Mouse (Mus musculus) right cerebral cortex, postnatal 14 days (tissue): ENCODE data around the gene Pdzd2.

Experiments
- DNase-seq: peaks from one replicate; pipeline ENCODE4 v3.0.0; 2022

Pdzd2 gene

DNA sequence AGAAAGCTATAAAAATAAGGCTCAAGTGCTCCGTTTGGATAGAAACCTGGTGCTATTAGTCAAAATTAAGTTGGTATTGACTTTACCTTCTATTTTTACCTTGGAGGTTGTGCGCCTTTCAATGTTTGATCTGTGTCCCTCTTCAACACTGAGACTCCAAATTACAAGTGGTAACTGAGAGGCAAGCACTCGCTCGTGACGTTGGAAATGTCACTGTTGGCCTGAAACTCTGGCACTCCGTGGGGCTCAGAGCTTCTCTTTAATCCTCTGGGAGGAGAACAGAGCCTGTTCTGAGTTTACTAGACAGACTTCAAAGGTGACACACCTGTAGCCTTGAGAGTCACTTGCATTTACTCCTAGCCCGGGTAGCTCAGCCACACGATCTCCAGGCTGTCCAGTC, 120.5 kb downstream of the Pdzd2 start:
- DNase-seq = no peak

DNA sequence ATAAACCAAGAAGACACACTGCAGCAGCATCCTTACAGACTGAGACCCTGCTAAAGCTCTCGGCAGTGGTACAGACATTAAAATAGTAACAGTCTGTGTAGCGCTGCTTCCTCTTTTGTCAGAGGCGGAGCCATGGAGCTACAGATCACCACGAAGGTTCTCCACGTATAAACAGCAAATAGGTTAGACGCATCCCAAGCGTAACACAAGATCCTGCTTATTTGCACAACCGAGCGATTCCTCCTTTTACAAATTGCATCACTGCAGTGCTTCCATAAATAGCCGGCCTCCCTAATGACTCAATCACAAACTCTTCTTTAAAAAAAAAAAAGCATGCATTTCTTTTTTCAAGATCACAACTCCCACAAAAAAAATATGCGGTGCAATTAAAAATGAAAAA, 122.1 kb downstream of the Pdzd2 start:
- DNase-seq = no peak

DNA sequence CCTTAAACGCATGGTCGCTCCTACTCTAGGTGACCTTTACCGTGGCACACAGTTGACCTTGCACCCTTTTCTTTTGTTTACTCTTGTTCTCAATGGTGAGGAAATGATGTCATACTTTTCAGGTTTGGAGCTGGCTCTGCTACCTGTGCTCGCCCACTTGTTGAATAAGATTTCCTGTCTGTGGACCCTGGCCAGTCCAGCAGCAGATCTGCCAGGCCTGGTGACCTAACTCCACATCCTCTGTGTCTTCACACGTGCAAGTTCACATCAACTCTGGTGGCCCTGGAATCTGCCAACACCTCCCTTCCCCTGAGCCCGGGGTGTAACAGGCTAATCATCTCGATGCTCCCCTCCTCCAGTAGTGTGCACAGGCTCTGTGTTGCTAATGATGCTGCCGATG, 122.5 kb downstream of the Pdzd2 start:
- DNase-seq = no peak

DNA sequence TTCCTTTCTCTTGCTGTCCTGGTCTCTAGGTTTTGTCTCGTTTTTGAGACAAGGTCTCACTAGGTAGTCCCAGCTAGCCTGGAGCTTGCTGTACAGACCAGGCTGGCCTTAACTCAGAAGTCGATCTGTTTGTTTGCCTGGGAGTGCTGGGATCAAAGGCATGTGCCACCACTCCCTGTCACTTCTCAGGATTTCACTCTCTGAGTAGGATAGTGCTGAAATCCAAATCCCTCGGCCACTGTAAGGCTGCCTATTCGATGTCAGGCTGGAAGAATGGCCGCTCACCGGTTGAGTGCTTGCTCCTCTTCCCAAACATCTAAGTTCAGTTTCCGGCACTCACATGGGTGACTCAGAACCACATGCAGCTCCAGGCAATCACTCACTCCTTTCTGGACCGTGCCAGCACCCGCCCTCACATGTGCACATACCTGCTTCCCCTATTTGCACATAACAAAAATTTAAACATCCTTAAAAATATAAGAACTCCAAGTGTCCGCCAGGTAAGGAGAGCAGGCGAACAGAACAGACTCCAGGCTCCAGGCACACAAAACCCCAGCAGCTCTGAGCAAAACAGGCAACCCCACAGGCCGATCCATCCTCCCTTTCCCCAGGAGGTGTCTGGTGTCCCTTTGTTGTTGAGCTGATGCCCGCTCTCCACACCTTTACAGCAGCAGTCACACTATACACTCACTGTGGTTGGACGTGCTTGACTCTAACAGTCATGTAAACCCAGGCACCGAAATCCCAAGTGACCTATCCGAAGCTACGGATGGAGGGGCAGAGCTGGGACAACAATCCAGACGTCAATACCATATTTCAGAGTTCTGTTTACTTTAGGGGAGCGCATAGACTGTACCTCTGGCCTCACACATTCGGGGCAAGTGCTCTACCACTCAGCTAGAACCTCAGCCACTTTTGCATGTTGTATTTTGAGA, 124.5 kb downstream of the Pdzd2 start:
- DNase-seq = no peak

DNA sequence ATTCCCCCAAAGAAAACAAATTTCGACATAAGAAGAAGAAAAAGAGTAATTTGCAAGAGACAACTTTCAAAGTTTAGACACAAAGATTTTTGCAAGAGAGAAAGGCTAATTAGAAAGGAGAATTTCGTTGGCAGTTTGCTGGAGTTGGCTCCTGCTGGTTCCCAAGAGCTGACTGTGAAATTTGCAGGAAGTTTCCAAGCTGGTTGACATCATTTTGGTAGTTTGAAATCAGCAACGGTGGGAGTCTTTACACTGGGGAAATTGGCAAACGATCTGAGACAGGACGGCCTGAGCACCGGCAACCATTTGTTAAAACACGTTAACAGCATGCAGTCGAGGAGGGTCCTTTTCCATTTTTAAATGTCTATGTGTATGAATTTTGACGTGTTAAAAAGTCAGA, 125.7 kb downstream of the Pdzd2 start:
- no peak for DNase-seq

DNA sequence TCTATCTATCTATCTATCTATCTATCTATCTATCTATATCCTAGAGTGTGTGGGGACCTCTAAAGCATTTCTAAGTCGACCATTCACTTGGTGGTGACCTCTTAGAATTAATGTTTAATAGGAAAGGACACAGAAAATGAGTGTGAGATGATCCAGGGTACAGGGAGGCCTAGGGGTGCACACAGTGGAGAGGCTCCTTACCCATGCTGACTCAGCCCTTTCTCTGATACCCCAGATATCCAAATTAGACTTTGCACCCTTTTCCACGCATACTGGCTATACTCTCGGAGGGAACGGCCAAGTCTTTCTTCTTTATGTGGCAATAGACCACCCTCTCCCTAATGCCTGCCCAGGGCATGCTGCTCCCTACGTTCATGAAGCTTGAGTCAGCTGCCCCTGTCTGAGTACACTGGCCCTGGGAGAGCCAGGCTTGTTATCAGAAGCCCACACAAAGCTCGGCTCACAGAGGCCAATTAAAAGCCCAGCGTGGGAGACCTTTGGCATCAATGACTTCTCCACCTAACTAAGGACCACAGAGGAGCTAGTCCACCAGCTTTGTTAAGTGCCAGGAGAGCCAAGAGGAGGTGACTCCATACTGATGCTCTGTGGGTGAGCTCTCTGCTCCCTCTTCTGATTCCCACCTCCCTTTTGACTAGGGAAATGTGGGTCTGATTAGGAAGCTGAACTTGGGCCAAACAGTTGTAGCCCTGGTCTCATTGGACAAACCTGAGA, 126.6 kb downstream of the Pdzd2 start:
- no peak for DNase-seq

DNA sequence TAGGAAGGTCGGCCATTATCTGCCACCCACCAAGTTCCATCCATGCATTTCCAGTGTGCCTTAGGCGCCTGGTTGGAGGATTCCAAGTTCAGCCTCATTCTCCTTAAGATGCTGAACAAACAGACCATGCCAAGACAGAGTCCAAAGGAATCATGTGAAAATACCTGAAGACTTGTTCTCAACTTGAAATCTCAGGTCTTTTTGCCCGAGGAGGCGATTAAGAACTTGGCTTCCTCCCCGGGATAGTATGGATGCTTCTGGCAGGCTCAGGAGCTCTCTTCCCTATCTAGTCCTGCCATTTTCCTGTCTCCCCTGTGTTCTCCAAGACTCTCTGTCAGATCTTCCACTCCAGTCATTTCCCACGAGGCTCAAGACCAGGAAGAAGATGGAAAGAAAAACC, 131.6 kb downstream of the Pdzd2 start:
- DNase-seq = no peak

DNA sequence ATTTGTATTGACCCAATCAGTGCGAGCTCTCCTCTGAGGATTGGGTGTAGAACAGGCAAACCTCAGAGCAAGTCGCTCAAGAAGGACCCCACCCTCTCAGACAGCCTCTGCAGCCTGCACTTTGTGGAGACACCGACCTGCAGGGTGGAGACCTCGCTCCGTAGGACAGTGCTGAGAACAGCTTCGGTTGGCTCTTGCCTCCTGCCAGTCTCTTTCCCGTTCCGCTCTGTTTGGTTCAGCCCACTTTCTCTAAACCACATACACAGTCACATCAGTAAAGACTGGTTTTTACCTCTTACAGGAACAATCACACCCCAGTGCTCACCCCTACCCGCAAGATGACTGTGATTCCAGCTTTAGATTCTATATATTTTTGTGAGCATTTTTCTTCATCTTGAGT, 133.4 kb downstream of the Pdzd2 start:
- DNase-seq = no peak

DNA sequence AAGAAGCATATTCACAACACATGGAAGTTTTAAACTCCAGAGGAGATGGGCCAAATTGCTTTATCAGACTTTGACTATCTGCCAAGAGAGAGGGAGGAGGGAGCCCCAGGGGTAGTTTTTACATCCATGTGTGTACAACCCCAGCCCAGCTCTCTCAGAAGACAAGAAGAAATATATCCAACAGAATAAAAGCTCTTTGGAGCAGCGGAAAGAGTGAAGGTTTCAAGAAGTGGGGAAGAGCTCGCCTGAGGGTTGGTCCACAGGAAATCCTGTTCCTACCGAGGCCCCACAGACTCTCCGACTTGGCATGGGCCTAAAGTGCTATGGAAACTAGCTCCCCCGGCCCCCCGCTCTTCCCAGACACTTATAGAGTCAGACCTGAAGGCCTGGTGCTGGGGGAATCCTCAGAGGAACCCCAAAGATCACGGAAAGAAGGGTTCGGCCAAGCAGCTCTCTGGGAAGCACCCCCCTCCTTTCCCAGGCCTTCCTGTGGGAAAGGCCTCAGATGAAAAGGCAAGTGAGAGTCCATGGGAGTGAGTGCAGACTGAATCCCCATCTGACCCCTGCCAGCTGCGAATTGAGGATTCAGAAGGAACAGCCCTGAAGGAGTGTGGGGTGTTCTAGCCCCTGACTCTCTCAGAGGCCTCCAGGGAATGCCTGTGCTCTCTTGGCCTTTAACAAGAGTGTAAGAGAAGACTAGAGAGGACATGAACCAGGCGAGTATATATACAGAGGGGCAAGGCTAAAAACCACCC, 134.3 kb downstream of the Pdzd2 start:
- no peak for DNase-seq

DNA sequence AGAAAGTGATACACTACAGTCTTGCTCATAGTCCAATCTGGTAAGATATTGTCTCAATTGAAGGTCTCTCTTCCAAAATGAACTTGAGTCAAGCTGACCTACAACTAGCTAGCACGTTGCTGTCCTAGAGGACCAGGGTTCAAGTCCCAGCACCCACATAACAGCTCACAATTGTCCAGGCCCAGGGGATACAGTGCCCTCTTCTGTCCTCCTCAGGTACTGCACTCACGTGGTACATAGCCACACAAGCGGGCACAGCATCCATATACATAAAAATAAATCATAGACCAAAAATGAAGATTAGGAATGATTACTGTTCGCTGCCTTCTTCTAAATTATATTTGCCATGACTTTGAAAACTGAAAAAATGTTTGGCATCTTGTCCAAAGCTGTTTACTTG, 136.1 kb downstream of the Pdzd2 start:
- DNase-seq = no peak

DNA sequence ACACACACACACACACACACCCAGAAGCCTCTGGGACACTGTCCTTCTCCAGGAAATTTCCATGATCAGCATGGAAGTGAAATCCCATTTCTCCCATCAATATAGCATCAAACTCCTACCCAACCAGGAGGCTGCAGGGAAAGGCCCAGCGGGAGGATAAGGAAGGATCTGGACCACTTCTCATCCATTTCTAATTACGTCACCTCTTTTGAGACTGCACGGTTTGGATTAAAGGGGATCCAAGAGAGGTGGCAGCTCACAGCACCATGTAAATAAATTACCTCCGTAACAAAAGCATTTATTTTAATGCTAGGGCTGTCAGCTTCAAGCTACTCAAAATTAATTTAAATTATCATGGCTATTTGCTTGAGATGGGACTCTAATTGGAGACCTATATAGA, 146.6 kb downstream of the Pdzd2 start:
- no peak for DNase-seq

DNA sequence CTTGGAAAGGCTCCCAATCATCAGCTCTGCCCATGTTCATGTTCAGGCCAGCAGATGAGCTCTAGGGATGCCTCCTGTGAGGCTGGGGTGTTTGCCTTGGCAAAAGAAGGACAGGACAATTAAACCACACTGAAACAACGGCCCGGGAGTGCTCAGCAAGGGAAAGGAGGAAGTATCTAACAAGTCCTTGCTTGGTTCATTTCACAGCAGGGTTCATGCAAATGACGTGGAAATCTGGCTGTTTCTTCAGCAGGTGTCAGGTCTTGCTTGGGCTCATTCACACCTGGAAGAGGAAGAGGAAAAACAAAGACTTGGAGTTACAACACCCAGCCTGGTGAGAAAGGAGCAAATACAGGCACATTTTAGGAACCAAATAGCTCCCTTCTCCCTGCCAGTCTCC, 147.1 kb downstream of the Pdzd2 start:
- no peak for DNase-seq

DNA sequence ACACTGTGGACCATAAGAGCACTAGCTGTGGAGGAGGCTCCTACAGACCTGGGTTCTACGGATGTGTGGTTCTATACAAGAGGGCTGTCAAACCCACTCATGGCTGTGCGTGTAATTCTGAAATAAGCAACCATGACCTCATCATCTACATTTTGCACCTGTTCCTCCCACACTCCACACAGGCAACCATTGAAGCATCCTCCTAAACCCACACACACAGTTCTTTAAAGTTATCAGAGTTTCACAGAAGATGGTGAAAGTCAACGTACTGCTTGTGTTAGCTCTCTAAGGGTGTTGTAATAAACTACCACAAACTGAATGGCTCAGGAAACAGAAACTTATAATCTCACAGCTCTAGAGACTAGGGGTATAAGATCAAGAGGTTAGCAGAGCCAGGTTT, 151.1 kb downstream of the Pdzd2 start:
- no peak for DNase-seq

DNA sequence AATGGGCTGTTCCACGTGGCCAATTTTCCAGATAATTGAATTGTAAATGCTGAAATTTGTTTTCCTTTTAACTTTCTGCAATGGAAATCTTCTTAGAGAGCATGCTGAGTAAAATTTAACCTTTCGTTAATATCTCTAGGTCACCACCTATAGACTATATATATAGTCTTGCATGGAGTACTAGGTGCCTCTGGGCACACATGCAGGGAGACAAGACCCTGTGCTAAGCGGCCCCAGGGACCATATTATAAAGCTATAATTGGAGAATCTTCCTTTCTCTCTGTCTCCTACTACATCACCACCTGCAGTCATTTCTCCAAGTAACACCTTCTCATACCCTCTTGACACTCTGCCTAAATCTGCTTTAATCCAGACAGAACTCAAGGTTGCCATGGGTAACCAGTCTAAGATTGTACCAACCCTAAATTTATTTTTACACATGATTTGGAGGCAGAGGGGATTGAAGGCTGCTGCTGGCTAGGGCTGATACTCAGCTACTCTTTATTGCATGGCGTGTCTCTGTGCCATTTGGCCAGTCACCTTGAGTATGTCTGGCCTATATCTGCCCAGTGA, 152.8 kb downstream of the Pdzd2 start:
- no peak for DNase-seq

DNA sequence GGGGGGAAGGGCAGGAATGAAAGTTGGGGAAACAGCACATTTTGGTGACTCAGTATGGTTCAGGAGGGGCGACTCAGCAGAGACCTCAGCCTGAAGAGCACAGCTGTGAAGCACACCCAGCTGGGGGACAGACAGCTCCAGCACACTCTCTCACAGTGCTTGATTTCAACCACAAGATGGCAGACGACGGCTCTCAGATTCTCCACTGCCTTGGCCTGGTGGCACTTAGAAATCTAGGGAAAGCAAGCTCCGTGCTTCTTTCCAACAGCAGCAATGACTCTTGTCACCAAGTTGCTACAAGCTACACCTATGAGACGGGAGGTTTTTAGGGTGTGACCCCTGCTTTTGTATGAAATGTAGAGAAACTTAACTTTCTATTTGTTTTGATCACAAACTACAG, 153.6 kb downstream of the Pdzd2 start:
- DNase-seq = peak; percentile 69

DNA sequence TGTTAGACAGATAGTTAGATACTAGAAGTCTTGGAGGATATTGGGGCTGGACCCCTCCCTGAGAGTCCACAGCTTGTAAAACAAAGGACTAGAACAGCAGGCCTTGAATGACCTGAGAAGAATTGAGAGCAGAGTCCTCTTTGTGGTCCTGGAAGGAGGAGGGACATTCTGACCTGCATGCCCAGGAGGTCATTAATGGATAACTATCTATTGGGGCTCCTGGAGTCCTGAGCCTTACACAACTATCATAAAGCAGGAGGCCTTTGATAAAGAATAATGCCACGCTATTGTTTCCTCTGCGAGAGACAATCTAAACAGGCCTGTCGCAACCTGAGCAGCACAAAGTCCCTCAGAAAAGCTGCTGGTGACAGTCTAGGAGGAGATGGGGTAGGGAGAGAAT, 156.7 kb downstream of the Pdzd2 start:
- DNase-seq = no peak

DNA sequence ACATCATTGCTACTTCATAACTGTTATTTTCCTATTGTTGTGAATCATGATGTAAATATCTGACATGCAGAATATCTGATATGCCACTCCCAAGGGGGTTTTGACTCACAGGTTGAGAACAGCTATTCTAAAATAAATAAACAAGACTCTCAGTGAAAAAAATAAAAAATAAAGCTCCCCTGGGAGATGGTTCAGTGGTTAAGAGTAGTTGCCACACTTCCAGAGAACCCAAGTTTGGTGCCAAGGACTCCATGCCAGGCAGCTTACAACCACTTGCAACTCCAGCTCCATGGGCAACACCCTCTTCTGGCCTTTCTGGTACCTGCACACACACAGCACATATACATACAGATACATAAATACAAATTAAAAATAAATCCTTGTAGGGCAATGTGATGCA, 157.3 kb downstream of the Pdzd2 start:
- DNase-seq = no peak

DNA sequence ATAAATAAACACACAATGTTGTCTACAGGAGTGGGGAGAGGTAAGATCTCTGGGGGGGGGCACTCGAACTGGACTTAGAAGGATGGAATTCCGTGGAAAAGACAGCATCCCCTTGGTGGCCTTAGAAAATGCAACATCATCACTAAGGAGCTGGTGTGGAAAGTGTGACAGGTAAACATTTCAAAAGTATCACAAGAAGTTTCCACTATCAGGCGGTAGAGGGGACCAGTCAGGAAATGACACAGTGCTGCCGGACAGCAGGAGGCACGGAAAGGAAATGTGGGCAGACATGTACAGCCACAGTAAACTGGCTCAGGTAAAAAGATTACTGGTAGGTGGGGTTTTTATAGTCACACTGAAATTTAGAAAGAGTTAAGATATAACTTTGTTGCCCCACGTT, 160.5 kb downstream of the Pdzd2 start:
- no peak for DNase-seq

DNA sequence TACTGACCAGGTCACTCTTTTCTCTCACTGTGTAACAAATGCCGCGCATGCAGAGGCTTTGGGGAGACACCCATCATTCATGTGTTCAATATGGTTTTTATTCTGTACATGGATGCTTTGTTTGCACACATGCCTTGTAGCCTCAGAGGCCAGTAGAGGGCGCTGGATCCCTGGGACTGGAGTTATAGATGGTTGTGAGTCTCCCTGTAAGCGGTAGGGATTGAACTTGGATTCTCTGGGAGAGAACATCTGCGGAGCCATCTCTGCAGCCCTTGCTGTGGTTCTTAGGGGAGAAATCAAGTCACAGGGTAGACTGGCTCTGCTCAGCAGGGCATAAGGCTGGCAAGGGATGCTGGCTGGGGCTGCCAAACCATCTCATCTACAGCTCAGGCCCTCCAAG, 161.4 kb downstream of the Pdzd2 start:
- peak; percentile 84 for DNase-seq

DNA sequence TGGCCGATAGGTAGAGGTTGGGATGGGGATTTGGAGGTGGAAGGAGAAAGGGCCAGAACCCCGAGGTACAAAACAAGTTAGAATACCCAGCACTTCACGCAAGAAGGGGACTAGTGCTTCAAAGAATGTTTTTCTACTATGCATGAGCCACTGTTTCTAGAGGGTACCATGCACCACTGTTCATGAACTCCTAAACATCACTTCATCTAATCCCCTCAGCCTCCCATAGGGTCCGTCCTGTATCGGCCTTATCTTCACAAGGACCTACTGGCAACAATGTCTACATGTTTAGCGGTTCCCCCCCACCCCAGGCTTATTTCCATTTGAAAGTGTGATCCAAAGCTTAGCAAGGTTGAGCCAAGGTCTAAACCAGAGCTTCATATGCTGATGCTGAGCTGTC, 162.0 kb downstream of the Pdzd2 start:
- no peak for DNase-seq

DNA sequence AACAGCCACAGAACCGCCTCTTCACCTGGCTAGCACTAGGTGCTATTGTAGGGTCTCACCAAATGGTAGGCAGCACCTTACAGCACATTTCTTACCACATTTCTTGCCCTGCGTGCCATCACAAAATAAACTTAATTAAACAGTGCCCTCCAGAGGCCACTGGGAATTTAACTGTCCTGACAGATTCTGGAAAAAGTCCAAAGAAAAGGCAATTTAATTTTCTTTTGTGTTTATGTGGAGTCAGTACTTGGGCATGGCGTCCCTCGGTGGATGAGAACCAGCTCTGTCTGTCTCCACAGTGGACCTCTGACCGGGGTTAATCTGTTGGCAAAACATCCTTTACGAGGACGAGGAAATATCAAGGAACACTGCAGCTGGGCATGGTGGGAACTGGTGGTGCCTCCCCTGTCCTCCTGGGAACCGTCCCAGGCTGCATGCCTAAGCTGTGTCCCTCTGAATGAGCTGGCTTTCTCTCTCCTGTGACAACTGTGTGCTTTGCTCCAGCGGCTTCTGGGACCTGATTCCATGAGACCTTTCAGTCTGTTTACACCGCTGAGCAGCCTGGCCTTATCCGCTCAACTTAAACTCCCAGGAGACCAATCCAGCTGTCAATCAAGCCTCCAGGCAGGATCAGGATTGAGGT, 162.5 kb downstream of the Pdzd2 start:
- DNase-seq = peak; percentile 15

DNA sequence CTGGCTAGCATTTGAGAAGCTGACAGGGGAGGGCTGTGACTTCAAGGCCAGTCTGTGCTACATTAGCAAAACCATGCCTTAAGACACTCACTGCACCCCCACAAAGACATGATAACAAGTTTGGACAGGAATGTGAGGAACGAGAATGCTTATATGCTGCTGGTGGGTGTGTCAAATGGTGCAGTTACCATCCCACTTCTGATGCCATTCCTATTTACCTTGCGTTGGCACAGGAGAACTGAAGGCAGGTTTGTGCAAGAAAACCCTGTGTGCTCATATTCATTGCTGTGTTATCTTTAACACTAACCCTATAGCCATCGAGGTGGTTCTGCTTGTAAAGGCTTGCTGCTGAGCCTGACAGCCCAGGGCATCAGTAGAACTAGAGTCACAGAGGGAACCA, 166.1 kb downstream of the Pdzd2 start:
- no peak for DNase-seq

DNA sequence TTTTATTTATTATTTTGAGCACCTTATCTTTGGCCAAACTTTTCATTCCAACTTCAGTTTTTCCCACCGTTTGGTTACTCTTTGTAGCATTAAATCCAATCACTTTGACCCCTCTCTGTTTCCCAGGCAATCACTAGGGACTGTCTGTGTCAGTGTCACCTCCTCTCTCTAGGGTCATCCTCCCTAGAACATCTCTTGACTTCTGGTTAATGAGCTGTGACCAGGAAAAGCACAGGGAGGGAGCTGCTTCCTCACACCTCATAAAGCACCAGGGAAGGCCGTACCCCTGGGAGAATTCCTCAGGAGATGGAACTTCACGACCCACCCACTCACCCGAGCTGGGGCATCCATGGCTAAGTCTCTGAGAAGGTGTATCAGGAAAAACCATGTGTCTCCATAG, 168.6 kb downstream of the Pdzd2 start:
- no peak for DNase-seq
